Mouse (Mus musculus): ENCODE measurements around the gene Gm2663. TPM values are rescaled to one million over a fixed set of nuclear protein-coding genes. Genes with fewer than 3 reads are reported as not detected.
"Not testable (repeated sequence)": the region's sequence is repeated elsewhere in the genome, so short reads cannot be mapped to it uniquely, and the experiment has no call there.

Gm2663 gene
- not detected in 2 replicates for polyA plus RNA-seq (2015; fragmentation: Nextera tagmentation; extraction: Ambion mirVana)

GRCm38 (mm10) chr6:40999379-40999778 is at the start of gene Gm2663:
Gene Gm2663, minus strand, starts transcription at chr6:40999479.
- not testable (repeated sequence) for H3K4me3 ChIP-seq; ATAC-seq; H3K27me3 ChIP-seq; H3K9ac ChIP-seq; H3K4me2 ChIP-seq; H3K9me3 ChIP-seq (replicated peaks); H3K36me3 ChIP-seq (ENCODE audit: poor library complexity, severe bottlenecking); H3K4me1 ChIP-seq; H3K27ac ChIP-seq

- Histone ChIP-seq H3K4me3 (no peak overlapping the region), H3K4me1 (no peaks in the 10 kb centered on the region), H3K27ac (no peak overlapping the region), H3K9ac (no peak overlapping the region), H3K36me3 (ENCODE audit: poor library complexity, severe bottlenecking) (no peaks in the 10 kb centered on the region), H3K9me3 (replicated peaks) (no peaks in the 10 kb centered on the region), H3K27me3 (no peaks in the 10 kb centered on the region), H3K4me2 (no peak overlapping the region)
- no peak for ATAC-seq
- 74% methylated on average over 1 of the region's 1 CpGs for WGBS
Observed at GRCm38 (mm10) chr6:41048602-41049001, 49.3 kb upstream of the Gm2663 start.

GRCm38 (mm10) chr6:41047961-41048360 is 48.7 kb upstream of the Gm2663 start:
- no peaks in the 10 kb centered on the region for H3K36me3 ChIP-seq (ENCODE audit: poor library complexity, severe bottlenecking)
- no peaks in the 10 kb centered on the region for H3K27me3 ChIP-seq
- H3K4me1 ChIP-seq = no peaks in the 10 kb centered on the region
- 89% methylated on average over 1 of the region's 1 CpGs for WGBS
- no peak overlapping the region for H3K27ac ChIP-seq
- no peaks in the 10 kb centered on the region for H3K9me3 ChIP-seq (replicated peaks)
- H3K4me3 ChIP-seq = no peak overlapping the region
- H3K4me2 ChIP-seq = no peak overlapping the region
- no peak for ATAC-seq
- no peak overlapping the region for H3K9ac ChIP-seq

GRCm38 (mm10) chr6:41047202-41047601 is 47.9 kb upstream of the Gm2663 start:
- WGBS = 96% methylated on average over 1 of the region's 1 CpGs

GRCm38 (mm10) chr6:41046553-41046952 is 47.3 kb upstream of the Gm2663 start:
- 69% methylated on average over 2 of the region's 2 CpGs for WGBS
- no peaks in the 10 kb centered on the region for H3K36me3 ChIP-seq (ENCODE audit: poor library complexity, severe bottlenecking)
- H3K4me2 ChIP-seq = no peak overlapping the region
- ATAC-seq = no peak
- H3K27ac ChIP-seq = no peak overlapping the region
- H3K9ac ChIP-seq = no peak overlapping the region
- H3K9me3 ChIP-seq (replicated peaks) = no peaks in the 10 kb centered on the region
- H3K27me3 ChIP-seq = no peaks in the 10 kb centered on the region
- no peaks in the 10 kb centered on the region for H3K4me1 ChIP-seq
- H3K4me3 ChIP-seq = no peak overlapping the region

More at GRCm38 (mm10) chr6:41047202-41047601, 47.9 kb upstream of the Gm2663 start:
- Histone ChIP-seq H3K27ac (no peak overlapping the region), H3K4me2 (no peak overlapping the region), H3K4me1 (no peaks in the 10 kb centered on the region), H3K27me3 (no peaks in the 10 kb centered on the region), H3K9ac (no peak overlapping the region), H3K9me3 (replicated peaks) (no peaks in the 10 kb centered on the region), H3K4me3 (no peak overlapping the region), H3K36me3 (ENCODE audit: poor library complexity, severe bottlenecking) (no peaks in the 10 kb centered on the region)
- no peak for ATAC-seq

GRCm38 (mm10) chr6:41044753-41045152 is 45.5 kb upstream of the Gm2663 start:
- Histone ChIP-seq H3K4me1 (no peaks in the 10 kb centered on the region), H3K9me3 (replicated peaks) (no peaks in the 10 kb centered on the region), H3K27me3 (no peaks in the 10 kb centered on the region), H3K9ac (no peak overlapping the region), H3K27ac (no peak overlapping the region), H3K4me2 (no peak overlapping the region), H3K36me3 (ENCODE audit: poor library complexity, severe bottlenecking) (no peaks in the 10 kb centered on the region), H3K4me3 (no peak overlapping the region)
- 95% methylated on average over 1 of the region's 1 CpGs for WGBS
- no peak for ATAC-seq

GRCm38 (mm10) chr6:41044314-41044713 is 45.0 kb upstream of the Gm2663 start:
- no peak for ATAC-seq
- Histone ChIP-seq H3K36me3 (ENCODE audit: poor library complexity, severe bottlenecking) (no peaks in the 10 kb centered on the region), H3K4me3 (no peak overlapping the region), H3K27me3 (no peaks in the 10 kb centered on the region), H3K27ac (no peak overlapping the region), H3K4me1 (no peaks in the 10 kb centered on the region), H3K9ac (no peak overlapping the region), H3K4me2 (no peak overlapping the region), H3K9me3 (replicated peaks) (no peaks in the 10 kb centered on the region)
- 74% methylated on average over 1 of the region's 1 CpGs for WGBS

GRCm38 (mm10) chr6:41035409-41035808 is 36.1 kb upstream of the Gm2663 start, which contains the start of gene 2210010C04Rik:
Gene 2210010C04Rik, minus strand, starts transcription at chr6:41035509.
- Histone ChIP-seq H3K4me2 (no peak within 1 kb of the TSS), H3K9ac (no peak within 1 kb of the TSS), H3K27me3 (no peaks in the 10 kb centered on the region), H3K9me3 (replicated peaks) (no peaks in the 10 kb centered on the region), H3K36me3 (ENCODE audit: poor library complexity, severe bottlenecking) (no peaks in the 10 kb centered on the region), H3K4me1 (no peaks in the 10 kb centered on the region), H3K27ac (no peak within 1 kb of the TSS), H3K4me3 (no peak within 1 kb of the TSS)
- ATAC-seq = no peak

- Histone ChIP-seq H3K4me1 (no peaks in the 10 kb centered on the region), H3K27me3 (no peaks in the 10 kb centered on the region), H3K9ac (no peak overlapping the region), H3K4me2 (no peak overlapping the region), H3K9me3 (replicated peaks) (no peaks in the 10 kb centered on the region), H3K36me3 (ENCODE audit: poor library complexity, severe bottlenecking) (no peaks in the 10 kb centered on the region), H3K27ac (no peak overlapping the region), H3K4me3 (no peak overlapping the region)
- no peak for ATAC-seq
- 84% methylated on average over 6 of the region's 6 CpGs for WGBS
Observed at GRCm38 (mm10) chr6:41032802-41033201, 33.5 kb upstream of the Gm2663 start.

- no peak for ATAC-seq
- 83% methylated on average over 3 of the region's 3 CpGs for WGBS
Observed at GRCm38 (mm10) chr6:41032231-41032630, 33.0 kb upstream of the Gm2663 start.

GRCm38 (mm10) chr6:41030821-41031220 is 31.5 kb upstream of the Gm2663 start:
- ATAC-seq = no peak
- no peak overlapping the region for H3K4me2 ChIP-seq
- H3K9me3 ChIP-seq (replicated peaks) = no peaks in the 10 kb centered on the region
- H3K4me3 ChIP-seq = no peak overlapping the region
- H3K27ac ChIP-seq = no peak overlapping the region
- 90% methylated on average over 3 of the region's 3 CpGs for WGBS
- no peaks in the 10 kb centered on the region for H3K36me3 ChIP-seq (ENCODE audit: poor library complexity, severe bottlenecking)
- H3K4me1 ChIP-seq = no peaks in the 10 kb centered on the region
- H3K9ac ChIP-seq = no peak overlapping the region
- no peaks in the 10 kb centered on the region for H3K27me3 ChIP-seq

More at GRCm38 (mm10) chr6:41032231-41032630, 33.0 kb upstream of the Gm2663 start:
- H3K4me1 ChIP-seq = no peaks in the 10 kb centered on the region
- no peak overlapping the region for H3K4me2 ChIP-seq
- no peaks in the 10 kb centered on the region for H3K9me3 ChIP-seq (replicated peaks)
- no peak overlapping the region for H3K4me3 ChIP-seq
- no peak overlapping the region for H3K9ac ChIP-seq
- H3K27ac ChIP-seq = no peak overlapping the region
- H3K36me3 ChIP-seq (ENCODE audit: poor library complexity, severe bottlenecking) = no peaks in the 10 kb centered on the region
- H3K27me3 ChIP-seq = no peaks in the 10 kb centered on the region

GRCm38 (mm10) chr6:41027053-41027452 is 27.8 kb upstream of the Gm2663 start:
- WGBS = 40% methylated on average over 2 of the region's 2 CpGs
- H3K4me1 ChIP-seq = no peaks in the 10 kb centered on the region
- H3K9ac ChIP-seq = no peak overlapping the region
- H3K4me2 ChIP-seq = no peak overlapping the region
- no peaks in the 10 kb centered on the region for H3K27me3 ChIP-seq
- ATAC-seq = no peak
- H3K27ac ChIP-seq = no peak overlapping the region
- H3K4me3 ChIP-seq = no peak overlapping the region
- H3K9me3 ChIP-seq (replicated peaks) = no peaks in the 10 kb centered on the region
- no peaks in the 10 kb centered on the region for H3K36me3 ChIP-seq (ENCODE audit: poor library complexity, severe bottlenecking)

- 82% methylated on average over 2 of the region's 2 CpGs for WGBS
- Histone ChIP-seq H3K4me2 (no peak overlapping the region), H3K27ac (no peak overlapping the region), H3K9ac (no peak overlapping the region), H3K4me1 (no peaks in the 10 kb centered on the region), H3K36me3 (ENCODE audit: poor library complexity, severe bottlenecking) (no peaks in the 10 kb centered on the region), H3K9me3 (replicated peaks) (no peaks in the 10 kb centered on the region), H3K4me3 (no peak overlapping the region), H3K27me3 (no peaks in the 10 kb centered on the region)
- ATAC-seq = no peak
Observed at GRCm38 (mm10) chr6:41025873-41026650, 26.8 kb upstream of the Gm2663 start.

Measured in forebrain, embryonic 13.5 days (tissue).